Mouse (Mus musculus) adrenal gland, adult 2 months (tissue): Measurements from ENCODE around the gene Igf2bp2. TPM values are rescaled to one million over a fixed set of nuclear protein-coding genes. Genes with fewer than 3 reads are reported as not detected.

Experiments
- DNase-seq: peaks from one replicate; pipeline ENCODE4 v3.0.0; 2021
- polyA plus RNA-seq: library from polyadenylated mRNA; depleted of rRNA; stranded (reverse); fragments of >200 nt; gene quantifications from 2 replicates; pipeline ENCODE4 v1.2.3, GENCODE M21; 2012
- total RNA-seq, 2 experiments: library from RNA; stranded (reverse); gene quantifications; 2 replicates each; pipeline ENCODE4 v1.2.3; 2021

The Igf2bp2 gene
- total and polyA plus RNA-seq, 3 experiments = 3.5 to 9.0 (median 7.3) TPM

DNA sequence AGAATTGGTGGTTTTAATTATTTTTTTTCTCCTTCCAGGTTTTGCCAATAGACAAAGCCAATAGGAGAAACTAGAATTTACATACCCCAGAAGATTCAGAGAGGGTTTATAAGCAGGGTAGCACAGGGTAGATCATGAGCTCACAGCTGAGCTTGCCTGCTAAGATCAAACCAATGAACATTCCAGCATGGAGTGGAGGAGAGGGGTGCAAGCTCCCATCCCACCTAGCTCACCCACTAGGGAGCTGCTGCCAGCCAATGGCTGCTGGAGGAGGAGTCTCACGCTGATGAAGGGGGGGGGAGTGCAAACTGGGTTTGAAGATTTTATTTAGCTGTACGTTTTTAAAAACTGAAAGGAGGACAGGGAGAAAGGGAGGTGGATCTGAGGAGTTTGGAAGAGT is 14.0 kb downstream of the Igf2bp2 start:
- DNase-seq = no peak

DNA sequence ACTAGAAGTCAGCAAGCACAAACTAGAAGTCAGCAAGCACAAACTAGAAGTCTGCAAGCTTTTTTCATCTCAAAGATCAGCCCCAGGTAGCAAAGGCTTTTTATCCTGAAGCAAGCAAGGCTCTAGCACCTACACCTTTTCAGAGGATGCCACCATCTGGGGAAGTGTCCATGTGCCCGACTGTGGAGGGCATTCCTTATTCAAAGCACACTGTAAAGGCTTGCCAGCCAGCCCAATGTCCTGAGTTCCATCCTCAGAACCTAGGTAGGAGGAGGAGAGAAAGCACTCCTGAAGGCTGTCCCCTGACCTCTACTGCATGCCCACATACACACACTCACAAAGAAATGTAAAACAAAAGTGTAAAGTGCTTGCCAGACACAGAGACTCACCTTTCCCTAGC is 16.0 kb downstream of the Igf2bp2 start:
- DNase-seq = no peak

DNA sequence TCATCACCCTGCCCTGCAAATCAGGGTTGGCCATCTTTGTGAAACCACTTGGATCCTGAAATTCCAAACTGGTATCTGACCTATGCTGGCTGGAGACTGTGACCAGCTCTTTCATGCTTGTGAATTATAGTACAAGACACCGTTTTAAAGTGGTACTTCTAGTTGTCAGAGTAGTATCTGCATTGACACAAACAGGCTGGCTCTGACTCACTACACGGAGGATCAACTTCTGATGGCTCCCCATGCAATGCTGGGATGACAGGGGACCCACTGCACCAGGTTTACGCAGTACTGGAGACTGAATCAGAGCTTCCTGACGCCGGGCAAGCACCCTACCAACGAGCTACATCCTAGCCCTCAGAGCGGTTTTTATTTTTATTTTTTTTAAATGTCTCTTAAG is 17.0 kb downstream of the Igf2bp2 start:
- no peak for DNase-seq

DNA sequence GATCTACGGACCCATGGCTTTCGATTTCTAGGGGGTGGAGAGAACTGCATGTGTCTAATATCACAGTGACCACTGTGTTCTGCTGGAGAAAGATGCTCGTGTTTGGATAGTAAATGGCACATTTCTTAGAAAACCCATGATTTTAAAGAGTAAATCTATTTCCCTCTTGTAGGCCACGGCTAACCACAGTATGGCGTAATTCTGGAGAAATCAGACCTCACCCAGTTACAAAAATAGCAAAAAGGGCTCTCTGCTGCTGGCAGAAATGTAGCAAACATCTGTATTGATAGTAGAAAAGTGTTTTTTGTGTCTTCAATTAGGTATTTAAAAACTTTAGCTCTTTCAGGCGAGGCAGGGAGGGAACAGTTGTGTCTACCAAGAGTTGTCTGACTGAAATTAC is 18.6 kb downstream of the Igf2bp2 start:
- no peak for DNase-seq

DNA sequence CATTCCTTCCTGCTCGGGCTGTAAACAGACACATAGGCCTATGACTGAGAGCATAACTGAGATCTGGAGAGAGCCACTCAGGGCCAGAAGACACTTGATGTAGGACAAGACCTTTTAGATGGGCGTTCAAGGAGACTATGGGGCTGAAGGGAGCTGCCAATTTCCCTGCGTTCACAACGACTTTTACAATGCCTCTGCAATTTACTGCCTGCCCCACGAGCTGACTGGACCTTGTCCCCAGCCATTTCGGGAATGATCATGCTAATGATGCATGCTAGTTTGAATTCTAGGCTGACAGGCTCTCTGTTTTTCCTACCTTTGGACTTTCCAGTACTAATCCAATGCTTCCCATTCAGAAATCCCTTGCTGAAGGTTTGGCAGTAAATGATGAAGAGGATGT is 22.2 kb downstream of the Igf2bp2 start:
- no peak for DNase-seq

DNA sequence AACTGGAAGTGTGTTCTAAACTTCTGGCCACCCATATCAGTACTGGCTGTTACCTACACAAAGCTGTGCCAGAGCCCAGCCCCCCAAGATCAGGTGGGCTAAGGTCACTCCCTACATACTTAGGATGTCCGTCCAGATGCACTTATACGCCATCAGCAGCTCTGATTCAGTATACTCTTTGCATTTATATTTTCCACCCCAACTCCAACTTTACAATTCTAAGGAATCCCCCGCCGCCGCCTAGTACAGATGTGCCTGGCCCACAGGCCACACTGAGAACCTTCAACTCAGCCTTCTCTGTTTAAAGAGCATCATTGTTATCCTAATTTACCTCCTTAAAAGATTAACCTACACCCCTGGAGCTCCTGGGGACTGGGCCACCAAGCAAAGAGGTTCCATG is 23.3 kb downstream of the Igf2bp2 start:
- no peak for DNase-seq

DNA sequence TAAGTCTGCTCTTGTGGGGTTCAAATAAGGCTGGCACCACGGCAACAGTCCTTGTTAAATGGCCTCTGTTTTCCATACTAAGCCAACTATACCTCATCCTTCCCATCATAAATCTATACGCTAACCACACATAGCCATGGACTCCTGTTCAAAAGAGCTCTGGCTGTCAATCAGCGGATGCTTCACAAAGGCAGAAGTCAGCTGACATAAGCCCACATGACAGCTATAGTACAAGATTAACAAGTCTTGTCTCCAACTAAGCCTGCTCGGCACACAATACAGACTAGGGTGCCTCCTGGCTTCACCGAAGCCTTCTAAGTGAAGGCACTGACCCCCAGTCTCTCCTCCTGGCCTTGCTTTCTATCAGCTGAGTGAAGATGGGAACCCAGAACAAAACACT is 26.9 kb downstream of the Igf2bp2 start:
- no peak for DNase-seq

DNA sequence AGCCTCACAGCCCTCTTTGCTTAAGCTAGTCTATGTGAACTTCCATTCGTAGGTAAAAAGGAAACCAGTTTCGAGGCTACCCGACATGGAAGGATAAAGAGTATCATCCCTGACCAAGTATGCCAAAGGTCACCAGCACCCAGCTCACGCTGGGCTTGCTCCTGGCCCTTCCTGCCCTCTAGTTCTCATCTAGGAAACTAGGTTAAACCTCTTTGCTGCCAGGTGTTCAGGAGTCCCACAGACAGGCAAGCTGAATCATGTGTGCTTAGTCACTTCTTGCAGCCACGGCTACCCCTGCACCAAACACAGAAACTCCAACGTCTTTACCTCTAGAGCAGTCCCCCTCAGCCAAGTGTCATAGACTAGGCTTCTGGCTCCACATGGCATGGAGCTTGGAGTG is 31.8 kb downstream of the Igf2bp2 start:
- no peak for DNase-seq

DNA sequence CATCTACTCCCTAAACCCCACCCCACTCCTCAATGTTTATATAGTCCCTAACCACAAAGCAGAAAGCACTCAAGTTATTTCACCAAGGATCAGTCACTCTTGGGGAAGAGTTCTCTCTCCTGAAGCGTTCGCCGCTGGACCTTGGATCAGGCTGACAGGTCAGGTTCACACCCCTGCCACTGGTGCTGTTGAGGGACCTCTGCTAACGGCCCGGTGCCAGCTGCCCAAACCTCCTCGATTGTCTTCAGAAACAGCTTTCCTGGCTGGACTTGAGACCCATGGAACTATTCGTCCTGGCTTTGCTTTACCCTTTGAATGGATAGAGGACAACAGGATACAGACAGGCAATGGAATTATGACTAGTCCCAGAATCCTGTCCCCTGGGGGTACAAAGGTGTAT is 33.6 kb downstream of the Igf2bp2 start:
- DNase-seq = no peak

DNA sequence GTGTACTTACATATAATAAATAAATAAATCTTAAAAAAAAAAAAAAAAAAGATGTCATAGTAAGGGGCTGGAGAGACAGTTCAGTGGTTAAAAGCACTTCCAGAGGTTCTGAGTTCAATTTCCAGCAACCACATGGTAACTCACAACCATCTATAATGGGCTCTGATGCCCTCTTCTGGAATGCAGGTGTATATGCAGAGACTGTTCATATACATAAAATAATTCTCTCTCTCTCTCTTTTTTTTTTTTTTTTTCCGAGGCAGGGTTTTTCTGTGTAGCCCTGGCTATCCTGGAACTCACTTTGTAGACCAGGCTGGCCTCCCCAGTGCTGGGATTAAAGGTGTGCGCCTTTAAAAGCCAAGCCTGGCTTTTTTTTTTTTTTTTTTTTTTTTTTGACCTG is 34.5 kb downstream of the Igf2bp2 start:
- DNase-seq = no peak

DNA sequence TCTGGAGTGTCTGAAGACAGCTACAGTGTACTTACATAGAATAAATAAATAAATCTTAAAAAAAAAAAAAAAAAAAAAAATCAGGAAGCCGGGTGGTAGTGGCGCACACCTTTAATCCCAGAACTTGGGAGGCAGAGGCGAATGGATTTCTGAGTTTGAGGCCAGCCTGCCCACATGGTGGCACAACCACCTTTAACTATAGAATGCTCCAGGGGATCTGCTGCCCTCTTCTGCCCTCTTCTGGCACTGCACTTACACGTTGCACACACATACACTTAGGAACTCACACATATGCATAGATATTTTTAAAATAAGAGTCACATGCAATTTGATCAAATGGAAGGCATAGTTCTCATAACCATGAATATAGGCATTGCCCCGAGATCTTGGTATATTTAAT is 35.3 kb downstream of the Igf2bp2 start:
- DNase-seq = no peak

DNA sequence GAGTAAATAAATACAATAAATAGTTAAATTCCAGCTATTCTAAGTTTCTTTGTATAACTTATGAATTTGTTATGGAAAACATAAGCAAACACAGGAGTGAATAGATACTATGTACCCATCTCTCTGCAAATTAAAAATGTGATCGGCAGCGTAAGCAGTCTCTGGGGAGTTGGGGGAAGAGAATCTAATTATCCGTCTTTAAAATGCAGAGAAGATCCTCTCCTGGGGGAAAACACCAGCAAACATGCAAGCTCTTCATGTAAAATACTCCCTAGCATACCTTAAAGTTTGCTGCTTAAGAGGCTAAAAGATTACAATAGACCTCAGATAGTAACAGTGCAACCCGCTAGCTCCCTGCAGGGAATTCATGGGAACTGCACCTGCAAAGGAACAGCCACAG is 36.2 kb downstream of the Igf2bp2 start:
- DNase-seq = no peak

DNA sequence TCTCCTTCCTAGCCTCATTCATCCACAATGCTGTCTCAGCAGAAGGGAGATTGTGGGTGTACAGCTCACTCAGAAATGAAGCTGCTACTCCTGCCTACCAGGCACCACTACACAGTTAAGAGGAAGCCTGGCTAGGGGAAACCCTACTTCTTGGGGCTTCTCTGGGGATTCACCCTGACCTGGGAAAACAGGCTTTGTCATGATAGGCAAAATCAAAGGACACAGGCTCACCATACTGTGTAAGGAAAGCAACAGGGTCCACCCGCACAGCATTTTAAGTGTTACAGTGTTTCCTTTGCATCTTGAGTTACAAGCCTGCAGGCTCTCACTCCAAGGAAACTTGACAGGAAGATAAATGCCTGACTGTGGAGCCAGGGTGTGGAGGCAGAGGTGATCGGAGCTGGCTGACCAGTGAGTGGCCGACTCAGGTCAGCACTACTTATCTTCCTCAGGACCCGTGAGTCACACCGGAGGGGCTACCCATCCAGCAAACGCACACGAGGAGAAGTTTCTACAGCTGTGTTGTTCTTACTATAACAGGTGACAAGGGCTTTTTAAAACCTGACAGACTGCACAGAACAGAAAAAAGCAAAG is 38.7 kb downstream of the Igf2bp2 start:
- no peak for DNase-seq

DNA sequence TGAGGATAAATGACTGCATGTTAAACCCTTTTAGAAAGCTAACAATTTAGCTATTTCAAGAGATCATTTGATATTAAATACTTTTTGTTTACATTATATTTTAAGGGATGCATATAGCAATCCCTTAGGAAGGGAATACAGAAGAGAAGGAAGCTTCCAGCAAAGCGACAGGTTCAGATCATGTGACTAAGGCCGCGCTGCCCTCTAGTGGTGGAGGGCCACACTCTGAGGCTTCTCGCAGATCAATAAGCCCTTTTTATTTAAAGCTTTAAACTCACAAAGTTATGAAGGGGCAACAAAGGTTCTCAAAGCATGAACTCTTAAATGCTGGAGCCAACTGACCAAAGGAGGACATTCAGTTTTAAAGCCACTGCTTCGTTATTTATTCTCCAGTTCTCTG is 39.4 kb downstream of the Igf2bp2 start:
- peak; percentile 68 for DNase-seq

DNA sequence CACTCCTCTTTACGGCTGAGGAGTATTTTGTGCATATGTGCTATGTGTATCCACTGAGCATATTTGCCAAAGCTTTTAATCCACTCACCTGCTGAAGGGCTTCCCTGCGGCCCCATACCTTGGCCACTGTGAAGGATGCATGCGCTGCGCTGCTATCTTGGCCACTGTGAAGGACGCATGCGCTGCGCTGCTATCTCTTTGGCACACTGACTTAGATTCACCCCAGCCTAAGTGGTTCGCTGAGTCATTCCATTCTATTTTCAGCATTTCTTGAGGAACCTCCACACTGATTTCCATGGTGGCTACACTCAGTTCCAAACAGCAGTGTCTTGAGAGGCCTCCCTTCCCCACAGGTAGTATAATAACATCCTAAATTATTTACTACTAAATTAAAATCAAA is 42.0 kb downstream of the Igf2bp2 start:
- peak; percentile 69 for DNase-seq

DNA sequence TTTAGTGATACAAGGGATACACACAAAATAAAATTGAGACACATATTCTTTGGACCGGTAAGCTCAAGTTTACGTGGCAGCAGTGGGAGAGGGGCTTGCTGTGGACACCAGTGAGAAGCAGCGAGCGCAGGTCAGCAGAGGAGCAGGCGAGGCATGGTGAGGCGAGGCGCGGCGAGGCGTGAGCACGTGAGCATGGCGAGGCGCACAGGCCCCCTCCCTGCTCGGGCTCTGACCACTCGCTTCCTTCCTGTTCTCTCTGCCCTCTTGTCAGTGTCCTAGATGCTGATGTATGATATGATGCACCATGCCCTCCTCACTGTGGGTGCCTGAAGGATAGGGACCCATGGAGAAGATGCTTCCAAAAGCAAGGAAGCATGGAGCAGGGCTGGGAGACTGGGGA is 43.6 kb downstream of the Igf2bp2 start:
- peak; percentile 29 for DNase-seq

DNA sequence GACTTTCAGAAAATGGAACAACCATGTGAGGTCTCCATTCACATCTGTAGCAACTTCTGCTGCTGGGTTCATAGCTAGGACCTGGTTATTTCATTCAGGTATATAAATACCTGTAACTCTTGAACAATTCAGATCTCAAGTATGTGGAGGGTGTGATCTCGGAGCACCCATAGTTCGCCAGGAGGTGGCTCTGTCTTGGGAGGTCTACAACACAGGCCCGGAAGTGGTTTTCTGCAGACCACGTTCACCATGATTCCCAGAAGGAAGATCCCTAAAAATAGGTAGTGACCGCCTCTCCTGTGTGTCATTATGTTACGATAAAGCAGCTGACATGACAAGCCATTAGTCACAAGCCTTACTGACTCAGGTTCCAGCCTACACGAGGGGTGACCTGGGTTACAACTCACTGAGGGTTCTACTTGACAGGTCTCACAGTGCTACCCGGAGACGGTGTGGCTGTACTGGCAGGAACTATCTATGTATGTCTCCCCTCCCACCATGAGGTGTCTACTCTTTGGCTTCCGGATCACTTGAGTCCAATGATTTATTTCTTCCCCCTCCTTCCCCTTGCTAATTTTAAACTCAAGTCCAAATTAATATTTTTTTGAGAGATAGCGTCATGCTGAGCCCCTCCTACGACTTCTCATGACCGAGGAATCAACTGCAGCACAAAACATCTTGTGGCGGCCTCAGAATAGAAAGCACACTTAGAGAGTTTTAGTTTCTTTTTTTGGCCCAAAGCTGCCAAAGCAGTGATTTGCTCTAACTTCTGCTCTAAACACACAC is 44.2 kb downstream of the Igf2bp2 start:
- DNase-seq = peak; percentile 50

DNA sequence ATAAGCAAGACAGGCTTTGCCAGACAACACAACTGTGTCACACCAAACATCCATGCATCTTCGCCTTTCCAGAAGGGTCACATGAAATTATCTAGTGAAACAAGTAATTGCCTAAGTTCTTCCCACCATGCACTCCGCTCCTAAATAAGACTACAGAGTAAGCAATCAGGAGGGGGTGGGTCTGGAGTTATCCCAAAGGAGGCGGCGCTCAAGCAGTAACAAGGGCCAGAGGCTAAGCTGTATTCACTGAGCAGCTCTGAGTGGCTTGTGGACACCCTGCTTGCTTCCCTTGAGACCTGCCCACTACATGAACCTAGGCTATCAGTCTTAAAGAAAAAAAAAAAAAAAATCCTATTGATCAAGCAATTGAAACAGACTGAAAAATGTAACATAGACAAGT is 44.9 kb downstream of the Igf2bp2 start:
- no peak for DNase-seq

DNA sequence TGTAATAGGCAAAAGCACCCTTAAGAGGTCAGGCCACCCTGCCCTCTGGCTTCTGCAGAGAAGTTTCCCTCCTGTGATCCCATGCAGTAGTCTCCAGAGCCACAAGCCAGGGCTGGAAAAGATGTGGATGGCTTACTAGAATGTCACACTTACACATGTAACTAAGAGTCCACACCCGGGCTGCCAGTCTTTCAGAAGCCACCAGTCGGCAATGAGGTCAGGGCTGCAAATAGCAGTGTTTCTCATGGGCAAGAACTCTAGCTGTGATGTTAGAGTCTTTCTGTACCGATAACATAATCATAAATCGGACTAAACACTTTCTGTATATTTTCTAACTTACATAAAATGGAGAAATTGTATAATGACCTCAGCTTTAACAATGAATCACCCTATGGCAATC is 46.4 kb downstream of the Igf2bp2 start:
- DNase-seq = no peak

DNA sequence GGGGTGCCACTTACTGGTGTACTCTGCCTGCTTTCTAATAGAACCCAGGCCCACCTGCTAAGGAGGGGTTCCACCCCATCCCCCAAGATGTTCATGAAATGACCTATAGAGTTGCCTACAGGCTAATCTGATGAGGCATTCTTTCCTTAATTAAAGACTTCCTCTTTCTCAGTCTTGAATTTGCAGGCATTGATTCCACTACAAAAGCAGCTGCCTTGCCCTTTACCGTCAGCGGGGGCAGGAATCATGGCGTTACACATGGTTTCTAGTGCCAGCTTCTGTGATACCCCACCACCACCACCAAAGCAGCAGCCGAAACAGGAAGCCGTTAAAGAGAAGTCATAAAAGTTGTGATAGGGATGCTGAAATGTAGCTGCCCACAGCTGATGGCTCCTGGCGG is 47.0 kb downstream of the Igf2bp2 start:
- no peak for DNase-seq

DNA sequence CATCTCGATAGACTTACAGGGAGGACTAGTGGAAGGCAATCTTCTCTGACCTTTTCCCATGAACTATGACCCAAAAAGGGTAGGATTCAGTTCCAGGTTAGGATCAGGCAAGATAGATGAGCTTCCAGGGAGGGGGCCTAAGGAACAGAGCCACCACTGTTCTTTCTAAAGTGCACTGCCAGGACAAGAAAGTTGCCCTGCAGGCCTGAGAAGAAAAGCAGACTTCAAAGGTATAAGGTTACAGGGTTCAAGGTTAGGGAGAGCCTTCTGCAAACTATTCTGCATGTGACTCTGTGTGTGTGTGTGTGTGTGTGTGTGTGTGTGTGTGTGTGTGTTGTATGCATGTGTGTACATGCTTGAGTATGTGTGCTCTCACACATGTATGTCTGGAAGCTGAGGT is 53.1 kb downstream of the Igf2bp2 start:
- no peak for DNase-seq

DNA sequence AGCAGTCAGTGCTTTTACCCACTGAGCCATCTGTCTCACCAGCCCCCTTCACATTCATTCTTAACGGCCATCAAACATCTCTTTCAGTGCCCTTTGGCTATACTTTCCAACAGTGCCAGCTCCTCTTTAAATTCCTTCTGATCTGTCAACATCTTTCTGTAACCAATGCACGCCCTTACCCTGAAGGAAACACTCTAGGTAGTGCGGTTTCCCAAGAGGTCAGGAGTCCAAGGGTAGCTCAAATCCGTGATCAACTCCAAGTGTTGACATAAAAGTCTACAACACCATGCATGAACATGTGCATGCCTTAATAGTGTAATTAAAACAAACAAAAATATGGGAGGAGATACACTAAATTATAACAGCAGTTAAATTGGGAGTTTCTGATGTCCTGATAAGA is 53.9 kb downstream of the Igf2bp2 start:
- no peak for DNase-seq

DNA sequence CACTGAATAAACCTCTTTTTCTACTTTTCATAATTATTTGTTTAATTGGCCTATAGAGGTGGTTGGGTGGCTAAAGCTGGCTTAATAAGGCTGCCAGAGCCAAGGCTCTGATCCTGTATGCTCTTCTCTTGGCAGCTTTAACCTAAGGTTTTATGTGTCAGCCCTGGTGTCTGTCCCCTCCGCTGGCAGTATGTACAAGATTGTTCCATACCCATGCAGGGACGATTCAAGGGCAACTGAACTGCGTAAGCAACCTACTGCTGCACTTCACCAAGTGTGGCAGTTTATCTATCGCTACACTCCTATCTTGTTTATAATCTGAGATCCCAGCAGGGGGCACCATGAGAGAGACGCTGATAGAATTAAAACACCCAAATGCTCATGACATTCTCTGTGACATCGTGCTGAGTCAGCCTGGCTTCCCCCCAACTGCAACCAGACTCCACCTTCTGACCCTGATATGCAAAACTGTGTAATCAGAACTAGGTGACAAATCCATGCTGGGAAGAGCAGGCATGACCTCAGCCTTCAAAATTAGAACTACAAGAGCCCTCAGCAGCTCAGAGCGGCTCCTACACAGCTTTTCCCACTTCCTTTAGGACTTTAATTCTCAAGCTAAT is 55.1 kb downstream of the Igf2bp2 start:
- DNase-seq = peak; percentile 94
